Mouse (Mus musculus): ENCODE measurements around the gene Lamb2.

GRCm38 (mm10) chr9:108489702-108490558 is 10.4 kb downstream of the Lamb2 start:
- TF ChIP-seq GATA1 (IDR thresholded peaks at IDR 0.05; ENCODE audit: borderline replicate concordance, low read length) (no peak), FLI1 (IDR thresholded peaks at IDR 0.05; ENCODE audit: low read length) (no peak)
